Mouse (Mus musculus) liver, embryonic 15.5 days (tissue): ENCODE measurements around the gene Wipf2. TPM values are rescaled to one million over a fixed set of nuclear protein-coding genes. Genes with fewer than 3 reads are reported as not detected.
A peak's percentile ranks its signal among the peaks of the same experiment; 100 is the strongest.

Source experiments
- ATAC-seq: fragments of 200-750 bp; cut with Nextera tagmentation; 2 replicates; pipeline ENCODE4 v1.8.0; 2017; ENCODE audit warnings: moderate number of reproducible peaks, mild to moderate bottlenecking, moderate library complexity; ENCODE audit not compliant: insufficient read depth
- H3K27ac ChIP-seq: fragments of 300-500 bp; sonication (generic); replicated peaks from 2 replicates; pipeline ENCODE4 v1.5.1; 2015; ENCODE audit warnings: mild to moderate bottlenecking, inconsistent platforms
- H3K27me3 ChIP-seq: fragments of 300-500 bp; sonication (generic); 2 replicates; pipeline ENCODE4 v1.6.1; 2015; ENCODE audit warnings: mild to moderate bottlenecking, inconsistent platforms
- H3K36me3 ChIP-seq: fragments of 300-500 bp; sonication (generic); replicated peaks from 2 replicates; pipeline ENCODE4 v1.6.1; 2015; ENCODE audit warnings: moderate library complexity, mild to moderate bottlenecking, inconsistent platforms
- H3K4me1 ChIP-seq: fragments of 300-500 bp; sonication (generic); replicated peaks from 2 replicates; pipeline ENCODE4 v1.6.1; 2015; ENCODE audit warnings: inconsistent platforms
- H3K4me2 ChIP-seq: fragments of 300-500 bp; sonication (generic); 2 replicates; pipeline ENCODE4 v1.6.1; 2015; ENCODE audit warnings: moderate library complexity, mild to moderate bottlenecking, inconsistent platforms
- H3K4me3 ChIP-seq: fragments of 300-500 bp; sonication (generic); replicated peaks from 2 replicates; pipeline ENCODE4 v1.5.1; 2015; ENCODE audit warnings: mild to moderate bottlenecking, inconsistent platforms
- H3K9ac ChIP-seq: fragments of 300-500 bp; sonication (generic); 2 replicates; pipeline ENCODE4 v1.6.1; 2015; ENCODE audit warnings: moderate library complexity, mild to moderate bottlenecking, inconsistent platforms
- H3K9me3 ChIP-seq: fragments of 300-500 bp; sonication (generic); replicated peaks from 2 replicates; pipeline ENCODE4 v1.6.1; 2016; ENCODE audit warnings: inconsistent platforms
- WGBS: fragments of 180-500 bp; shearing (Covaris S2); methylation state at CpG from one replicate; pipeline ENCODE4 v1.1.7; 2015; ENCODE audit warnings: mixed read lengths; ENCODE audit not compliant: insufficient replicate concordance; 5-methylcytosine and 5-hydroxymethylcytosine counted together
- polyA plus RNA-seq: library from polyadenylated mRNA; unstranded; fragments of >200 nt; fragmentation: Nextera tagmentation; extraction: Ambion mirVana; gene quantifications from 2 replicates; pipeline ENCODE4 v1.2.1, GENCODE M21; 2015

The Wipf2 gene
- polyA plus RNA-seq, 1 experiment from 2014 or later: 1.2 TPM

DNA sequence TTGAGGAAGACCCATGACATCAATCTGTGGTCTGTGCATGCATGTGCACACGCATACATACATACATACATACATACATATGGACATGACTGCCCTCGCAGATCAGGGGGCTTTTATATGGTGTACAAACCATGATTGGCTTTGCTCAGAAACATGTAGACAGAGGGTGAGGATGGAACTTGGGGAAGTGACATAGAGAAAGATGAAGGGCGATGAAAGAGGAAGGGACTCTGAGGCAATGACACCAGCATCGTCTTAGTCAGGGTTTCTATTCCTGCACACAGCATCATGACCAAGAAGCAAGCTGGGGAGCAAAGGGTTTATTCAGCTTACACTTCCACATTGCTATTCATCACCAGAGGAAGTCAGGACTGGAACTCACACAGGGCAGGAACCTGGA, 25.6 kb downstream of the Wipf2 start:
- peaks cover 92% of the 10 kb centered on the region for H3K36me3 ChIP-seq
- no peaks in the 10 kb centered on the region for H3K9me3 ChIP-seq
- no peak overlapping the region for H3K4me3 ChIP-seq
- 78% methylated on average over 4 of the region's 4 CpGs for WGBS
- H3K27me3 ChIP-seq: no peaks in the 10 kb centered on the region
- no peak for ATAC-seq
- H3K4me1 ChIP-seq: peaks cover 11% of the 10 kb centered on the region
- no peak overlapping the region for H3K4me2 ChIP-seq
- no peak overlapping the region for H3K27ac ChIP-seq
- no peak overlapping the region for H3K9ac ChIP-seq

DNA sequence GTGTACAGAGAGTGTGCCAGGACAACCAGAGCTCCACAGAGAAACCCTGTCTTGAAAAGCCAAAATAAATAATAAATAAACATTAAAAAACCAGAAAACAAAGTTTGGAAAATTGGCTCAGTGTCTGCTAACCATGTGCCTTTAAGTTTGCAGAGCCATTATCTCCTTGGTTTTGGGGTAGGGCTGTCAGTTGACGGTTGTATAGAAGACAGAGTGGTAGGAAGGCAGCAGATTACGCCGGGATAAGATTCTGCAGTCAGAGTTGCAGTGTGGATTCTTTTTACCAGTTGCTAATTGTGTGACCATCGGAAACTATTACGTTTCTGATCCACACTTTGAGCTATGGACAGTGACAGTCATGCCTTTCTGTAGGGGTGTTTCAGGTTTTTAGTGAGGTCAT, 26.5 kb downstream of the Wipf2 start:
- Histone ChIP-seq H3K27me3 (no peaks in the 10 kb centered on the region), H3K4me2 (no peak overlapping the region), H3K36me3 (peaks cover 92% of the 10 kb centered on the region), H3K4me3 (no peak overlapping the region), H3K9me3 (no peaks in the 10 kb centered on the region), H3K9ac (no peak overlapping the region), H3K27ac (no peak overlapping the region), H3K4me1 (peaks cover 11% of the 10 kb centered on the region)
- no peak for ATAC-seq
- WGBS: 52% methylated on average over 5 of the region's 5 CpGs

DNA sequence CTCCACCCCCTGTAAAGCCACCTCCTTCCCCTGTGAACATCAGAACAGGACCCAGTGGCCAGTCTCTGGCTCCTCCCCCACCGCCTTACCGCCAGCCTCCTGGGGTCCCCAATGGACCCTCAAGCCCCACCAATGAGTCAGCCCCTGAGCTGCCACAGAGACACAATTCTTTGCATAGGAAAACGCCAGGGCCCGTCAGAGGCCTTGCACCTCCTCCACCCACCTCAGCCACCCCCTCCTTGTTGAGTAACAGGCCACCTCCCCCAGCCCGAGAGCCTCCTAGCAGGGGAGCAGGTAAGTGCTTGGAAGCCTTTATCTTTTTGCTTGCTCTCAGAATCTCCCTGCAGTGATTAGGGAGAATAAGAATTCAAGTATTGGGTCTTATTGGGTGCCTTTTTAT, 29.0 kb downstream of the Wipf2 start:
- Histone ChIP-seq H3K9me3 (no peaks in the 10 kb centered on the region), H3K4me2 (no peak overlapping the region), H3K27me3 (no peaks in the 10 kb centered on the region), H3K4me1 (peaks cover 11% of the 10 kb centered on the region), H3K4me3 (no peak overlapping the region), H3K27ac (no peak overlapping the region), H3K36me3 (peaks cover 92% of the 10 kb centered on the region), H3K9ac (no peak overlapping the region)
- ATAC-seq: no peak
- WGBS: 76% methylated on average over 5 of the region's 5 CpGs

DNA sequence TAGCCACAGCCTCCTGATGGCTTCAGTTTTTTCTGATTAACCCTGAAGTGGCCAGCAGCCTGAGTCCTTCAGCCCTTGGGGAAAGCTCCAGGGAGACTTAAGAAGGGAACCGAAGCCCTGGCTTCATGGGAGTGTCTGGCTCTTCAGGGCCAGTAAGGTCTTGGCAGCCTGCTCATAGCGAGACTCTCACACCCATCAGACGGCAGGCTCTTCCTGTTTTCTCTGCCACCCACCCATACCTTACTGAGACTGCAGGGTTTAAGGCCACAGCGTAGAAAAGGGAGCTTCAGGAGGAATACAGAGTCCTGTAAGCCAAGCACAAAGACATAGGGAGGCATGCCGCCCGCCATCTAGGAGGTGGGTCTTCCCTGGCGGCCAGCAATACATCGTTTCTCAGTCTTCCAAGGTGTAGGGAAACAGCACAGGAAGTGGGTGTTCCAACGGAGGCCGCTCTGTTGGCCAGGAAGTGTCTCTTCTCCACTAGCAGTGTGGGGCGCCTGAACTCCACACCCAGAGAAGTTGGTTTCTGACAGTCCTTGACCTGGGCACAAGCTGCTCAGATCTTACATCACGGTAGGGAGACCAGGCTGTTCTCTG, 37.2 kb downstream of the Wipf2 start:
- Histone ChIP-seq H3K4me2 (peak overlapping the region; percentile 21; the same call in 1 of the 2 replicates), H3K9me3 (no peaks in the 10 kb centered on the region), H3K27me3 (no peaks in the 10 kb centered on the region), H3K4me3 (no peak overlapping the region), H3K27ac (peak overlapping the region; percentile 25; the same call in 1 of the 2 replicates), H3K36me3 (peaks cover 68% of the 10 kb centered on the region), H3K9ac (no peak overlapping the region), H3K4me1 (peaks cover 49% of the 10 kb centered on the region)
- ATAC-seq: no peak
- WGBS: 30% methylated on average over 12 of the region's 12 CpGs

DNA sequence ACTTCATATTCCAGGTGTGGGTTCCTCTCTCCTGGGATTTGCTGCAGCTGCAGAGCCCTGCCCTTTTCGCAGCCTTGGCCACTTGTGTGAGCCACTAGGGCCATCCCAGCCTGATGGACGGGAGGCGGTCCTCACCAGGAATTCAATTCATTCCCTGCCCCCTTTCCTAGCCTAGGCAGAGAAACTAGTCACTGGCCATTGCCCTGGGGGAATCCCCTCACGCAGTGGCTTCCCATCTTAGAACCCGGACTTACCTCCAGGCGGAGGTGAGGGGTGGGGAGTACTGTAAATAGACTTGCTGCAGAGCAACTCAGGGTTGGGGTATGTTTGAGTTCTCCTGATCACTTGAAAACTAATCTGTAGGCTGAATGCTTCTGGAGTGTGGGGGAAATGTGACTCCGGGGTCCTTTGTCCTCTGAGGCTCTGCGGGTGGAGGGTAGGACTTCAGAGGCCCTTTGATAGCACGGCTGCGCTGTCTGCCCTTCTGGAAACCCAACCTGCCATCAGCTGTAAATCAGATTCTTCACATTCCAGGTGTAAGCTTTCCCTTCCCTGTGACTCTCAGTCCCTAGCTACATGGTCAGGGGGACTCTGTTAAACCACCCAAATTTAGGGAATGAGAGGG, 39.3 kb downstream of the Wipf2 start:
- Histone ChIP-seq H3K27me3 (no peaks in the 10 kb centered on the region), H3K4me1 (peaks cover 66% of the 10 kb centered on the region), H3K4me3 (no peak overlapping the region), H3K36me3 (peaks cover 46% of the 10 kb centered on the region), H3K9ac (no peak overlapping the region), H3K4me2 (no peak overlapping the region), H3K27ac (peak overlapping the region; percentile 93), H3K9me3 (no peaks in the 10 kb centered on the region)
- ATAC-seq: no peak
- 70% methylated on average over 10 of the region's 10 CpGs for WGBS

DNA sequence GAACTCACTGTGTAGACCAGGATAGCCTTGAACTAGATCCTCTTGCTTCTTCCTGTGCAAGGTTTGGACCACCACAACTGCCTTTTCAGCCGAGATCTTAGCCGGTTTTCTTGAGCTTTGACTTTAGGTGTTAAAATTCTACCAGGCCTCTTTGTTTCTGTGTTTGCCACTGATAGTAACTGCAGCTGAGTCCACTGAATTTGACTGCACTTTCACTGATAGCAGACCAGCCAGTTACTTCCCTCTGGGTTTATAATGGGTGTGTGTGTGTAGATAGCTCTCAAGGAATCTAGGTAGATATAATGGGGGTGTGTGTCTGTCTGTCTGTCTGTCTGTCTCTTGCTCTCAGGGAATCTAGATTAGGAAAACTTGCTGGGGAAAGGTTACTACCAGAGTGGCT, 41.1 kb downstream of the Wipf2 start:
- Histone ChIP-seq H3K27me3 (no peaks in the 10 kb centered on the region), H3K4me1 (peaks cover 74% of the 10 kb centered on the region), H3K4me2 (peak overlapping the region; percentile 63), H3K4me3 (peak overlapping the region; percentile 27), H3K9me3 (no peaks in the 10 kb centered on the region), H3K36me3 (peaks cover 40% of the 10 kb centered on the region), H3K9ac (peak overlapping the region; percentile 44), H3K27ac (peak overlapping the region; percentile 93)
- ATAC-seq: peak; percentile 72
- 20% methylated on average over 2 of the region's 2 CpGs for WGBS

DNA sequence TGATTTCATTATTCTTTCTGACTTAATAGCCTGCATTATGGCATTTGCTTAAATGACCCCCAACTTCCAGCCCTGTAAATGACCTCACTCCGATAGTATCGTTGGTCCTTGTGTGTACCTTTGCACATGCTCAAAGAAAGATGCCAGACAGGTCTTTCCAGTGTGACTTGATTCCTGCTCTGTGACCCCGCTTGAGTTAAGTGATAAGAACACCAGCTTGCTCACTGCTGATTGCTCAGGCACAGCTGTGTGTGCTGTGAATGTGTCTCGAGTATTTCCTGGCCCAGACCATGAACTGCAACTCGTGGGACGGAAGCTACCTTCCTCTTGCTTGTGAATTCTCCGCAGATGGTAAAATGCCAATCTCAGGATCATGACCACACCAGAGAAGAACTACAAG, 41.6 kb downstream of the Wipf2 start:
- peak overlapping the region; percentile 63 for H3K4me2 ChIP-seq
- ATAC-seq: peak; percentile 66
- H3K27ac ChIP-seq: peak overlapping the region; percentile 93
- peaks cover 78% of the 10 kb centered on the region for H3K4me1 ChIP-seq
- H3K9me3 ChIP-seq: no peaks in the 10 kb centered on the region
- 13% methylated on average over 7 of the region's 7 CpGs for WGBS
- 0 out of 2 replicates have a peak overlapping the region, but pooled peaks have one; percentile 7 for H3K4me3 ChIP-seq
- no peaks in the 10 kb centered on the region for H3K27me3 ChIP-seq
- H3K9ac ChIP-seq: peak overlapping the region; percentile 26; the same call in 1 of the 2 replicates
- H3K36me3 ChIP-seq: peaks cover 41% of the 10 kb centered on the region

DNA sequence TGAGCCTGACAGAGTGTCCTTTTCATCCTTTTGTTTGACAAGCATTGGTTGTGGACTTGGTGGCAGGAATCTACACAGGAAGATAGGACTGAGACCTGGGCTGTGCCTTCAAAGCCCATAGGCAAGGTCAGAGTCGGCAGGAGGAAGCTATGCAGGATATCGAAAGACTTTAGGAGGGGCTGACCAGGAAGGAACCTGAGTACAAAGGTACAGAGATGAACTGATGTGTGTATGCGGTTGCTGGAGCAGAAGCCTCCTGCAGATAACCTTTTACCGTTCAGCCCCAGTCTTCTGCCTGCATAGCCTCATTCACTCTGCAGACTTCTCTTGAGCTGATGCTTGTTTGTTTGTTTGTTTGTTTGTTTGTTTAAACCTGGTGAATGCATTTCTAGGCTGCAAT, 42.1 kb downstream of the Wipf2 start:
- H3K9ac ChIP-seq: 0 out of 2 replicates have a peak overlapping the region, but pooled peaks have one; percentile 26
- no peaks in the 10 kb centered on the region for H3K9me3 ChIP-seq
- 12% methylated on average over 4 of the region's 4 CpGs for WGBS
- no peak for ATAC-seq
- peak overlapping the region; percentile 63 for H3K4me2 ChIP-seq
- peaks cover 41% of the 10 kb centered on the region for H3K36me3 ChIP-seq
- no peak overlapping the region for H3K4me3 ChIP-seq
- peak overlapping the region; percentile 93 for H3K27ac ChIP-seq
- no peaks in the 10 kb centered on the region for H3K27me3 ChIP-seq
- peaks cover 78% of the 10 kb centered on the region for H3K4me1 ChIP-seq

DNA sequence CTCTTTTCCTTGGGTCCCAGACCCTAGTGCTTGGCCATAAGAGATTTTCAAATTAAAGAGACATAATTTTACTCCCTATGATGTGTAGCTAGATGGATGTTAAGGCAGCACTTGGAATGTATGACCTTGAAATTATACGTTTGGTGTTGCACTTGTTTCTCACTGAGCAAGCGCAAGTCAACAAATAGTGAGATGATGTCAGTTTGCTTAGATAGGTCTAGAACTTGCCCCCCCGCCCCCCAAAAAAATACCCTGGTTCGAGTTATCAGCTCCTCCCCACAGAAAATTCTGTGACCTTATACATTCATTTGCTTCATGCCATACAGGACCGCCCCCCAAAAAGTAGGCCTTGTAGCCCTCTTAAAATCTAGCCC, 43.6 kb downstream of the Wipf2 start:
- Histone ChIP-seq H3K4me2 (peak overlapping the region; percentile 93), H3K36me3 (peaks cover 41% of the 10 kb centered on the region), H3K27ac (peak overlapping the region; percentile 93), H3K9me3 (no peaks in the 10 kb centered on the region), H3K9ac (0 out of 2 replicates have a peak overlapping the region, but pooled peaks have one; percentile 25), H3K27me3 (no peaks in the 10 kb centered on the region), H3K4me3 (peak overlapping the region; percentile 83), H3K4me1 (peaks cover 85% of the 10 kb centered on the region)
- WGBS: 43% methylated on average over 5 of the region's 5 CpGs
- ATAC-seq: no peak

DNA sequence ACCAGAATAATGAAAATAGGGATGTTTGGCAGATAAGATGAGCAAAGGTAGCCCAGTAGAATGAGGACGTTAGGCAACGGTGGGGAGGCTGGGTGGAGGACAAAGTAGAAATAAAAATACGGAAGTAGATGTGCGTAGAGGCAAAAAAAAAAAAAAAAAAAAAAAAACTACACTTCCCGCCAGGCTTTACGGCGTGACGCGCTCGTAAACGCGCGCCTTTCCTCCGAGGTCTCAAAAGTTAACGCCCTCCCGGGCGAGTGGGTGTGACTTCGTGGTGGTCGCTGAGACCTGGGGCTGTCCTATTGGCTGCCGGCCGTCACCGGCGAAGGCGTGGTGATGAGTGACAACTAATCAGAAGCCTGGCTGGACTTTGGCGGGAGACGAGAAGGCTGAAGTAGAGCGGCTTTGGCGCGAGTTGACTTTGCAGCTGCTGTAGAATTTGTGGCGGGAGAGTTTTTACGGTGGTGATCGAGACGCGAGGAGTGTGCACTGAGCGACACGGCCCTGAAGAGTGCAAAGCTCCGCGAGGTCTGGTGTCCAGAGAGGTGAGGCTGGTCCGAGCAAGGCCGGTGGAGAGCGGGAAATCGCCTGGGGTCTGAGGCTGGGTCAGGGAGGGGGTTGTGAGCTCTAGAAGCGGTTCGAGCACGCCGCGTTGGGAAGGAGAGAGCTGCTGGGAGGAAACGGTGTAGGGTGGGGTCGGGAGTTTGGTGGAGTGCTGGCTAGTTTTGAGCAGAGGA, 44.2 kb downstream of the Wipf2 start, which contains the start of gene Cdc6:
TSS of gene Cdc6 (plus strand) at position 365 of the 737 bp plus-strand sequence.
- peak; percentile 84 for ATAC-seq
- H3K27ac ChIP-seq: peak within 1 kb of the TSS; percentile 93
- no peaks in the 10 kb centered on the region for H3K9me3 ChIP-seq
- WGBS: under 1% methylated on average over 49 of the region's 49 CpGs
- peak within 1 kb of the TSS; percentile 83 for H3K4me3 ChIP-seq
- H3K27me3 ChIP-seq: no peaks in the 10 kb centered on the region
- peaks cover 41% of the 10 kb centered on the region for H3K36me3 ChIP-seq
- peak within 1 kb of the TSS; percentile 93 for H3K4me2 ChIP-seq
- H3K4me1 ChIP-seq: peaks cover 86% of the 10 kb centered on the region
- H3K9ac ChIP-seq: peak within 1 kb of the TSS; percentile 82

DNA sequence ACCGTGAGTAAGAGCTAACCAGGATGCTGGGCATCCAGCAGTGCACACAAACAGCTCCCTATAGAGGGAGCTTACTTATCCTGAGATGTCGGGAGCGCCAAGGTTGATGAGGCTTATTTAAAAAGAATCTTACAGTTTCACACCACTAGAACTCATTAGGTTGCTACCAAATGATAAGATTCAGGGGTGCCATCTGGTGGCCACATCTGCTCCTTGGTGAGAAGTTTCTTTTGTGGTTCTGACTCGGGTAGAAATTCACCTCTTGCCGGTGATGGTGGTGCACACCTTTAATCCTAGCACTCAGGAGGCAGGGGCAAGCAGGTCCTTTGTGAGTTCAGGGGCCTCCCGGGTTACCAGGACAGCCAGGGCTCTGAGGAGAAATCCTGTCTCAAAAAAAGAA, 46.2 kb downstream of the Wipf2 start:
- Histone ChIP-seq H3K4me1 (peaks cover 82% of the 10 kb centered on the region), H3K4me2 (peak overlapping the region; percentile 93), H3K27me3 (no peaks in the 10 kb centered on the region), H3K9me3 (no peaks in the 10 kb centered on the region), H3K4me3 (peak overlapping the region; percentile 83), H3K36me3 (peaks cover 59% of the 10 kb centered on the region), H3K27ac (peak overlapping the region; percentile 92), H3K9ac (peak overlapping the region; percentile 82)
- 24% methylated on average over 6 of the region's 6 CpGs for WGBS
- ATAC-seq: no peak
